Mouse (Mus musculus) cortical plate, adult 2 months (tissue): ENCODE data around the gene Zap70. TPM values are rescaled to one million over a fixed set of nuclear protein-coding genes. Genes with fewer than 3 reads are reported as not detected.

Source experiments
- H3K27ac ChIP-seq: fragments of 200-500 bp; 2 replicates; pipeline ENCODE4 v1.5.1; 2012; ENCODE audit warnings: low read length, control low read depth, inconsistent platforms; ENCODE audit not compliant: insufficient read depth
- H3K4me1 ChIP-seq: fragments of 200-500 bp; 2 replicates; pipeline ENCODE4 v1.6.1; 2011; ENCODE audit warnings: low read length; ENCODE audit not compliant: control insufficient read depth, insufficient read depth
- H3K4me3 ChIP-seq: fragments of 200-500 bp; 2 replicates; pipeline ENCODE4 v1.5.1; 2011; ENCODE audit warnings: mild to moderate bottlenecking, low read length, control low read depth; ENCODE audit not compliant: insufficient read depth
- CTCF ChIP-seq: fragments of 200-500 bp; IDR thresholded peaks from 2 replicates; pipeline ENCODE4 v1.5.1; 2011; ENCODE audit warnings: mild to moderate bottlenecking, control low read depth, low read length; ENCODE audit not compliant: insufficient read depth; ENCODE audit errors: extremely low read depth
- POLR2A ChIP-seq: fragments of 200-500 bp; IDR thresholded peaks from 2 replicates; pipeline ENCODE4 v1.6.1; 2011; ENCODE audit warnings: mild to moderate bottlenecking, low read length, control low read depth; ENCODE audit not compliant: insufficient read depth; ENCODE audit errors: extremely low read depth
- polyA plus RNA-seq: library from polyadenylated mRNA; depleted of rRNA; stranded (reverse); fragments of >200 nt; gene quantifications from 2 replicates; pipeline ENCODE4 v1.2.3, GENCODE M21; 2012

Gene Zap70
- polyA plus RNA-seq, 1 experiment: 2.0 TPM

GRCm38 (mm10) chr1:36770998-36771397 is 9.4 kb downstream of the Zap70 start:
- TF ChIP-seq CTCF: no peak
- no peak for TF ChIP-seq POLR2A
- Histone ChIP-seq H3K4me3 (no peak overlapping the region), H3K27ac (no peak overlapping the region), H3K4me1 (no peaks in the 10 kb centered on the region)

- H3K4me3 ChIP-seq: no peak overlapping the region
- no peak for TF ChIP-seq POLR2A
- no peak for TF ChIP-seq CTCF
- H3K4me1 ChIP-seq: no peaks in the 10 kb centered on the region
- no peak overlapping the region for H3K27ac ChIP-seq
Observed at GRCm38 (mm10) chr1:36772198-36772934, 10.8 kb downstream of the Zap70 start.

GRCm38 (mm10) chr1:36780793-36781192 is 19.2 kb downstream of the Zap70 start:
- Histone ChIP-seq H3K27ac (no peak overlapping the region), H3K4me1 (no peaks in the 10 kb centered on the region), H3K4me3 (no peak overlapping the region)
- TF ChIP-seq POLR2A: no peak
- TF ChIP-seq CTCF: no peak

- Histone ChIP-seq H3K27ac (no peak overlapping the region), H3K4me3 (no peak overlapping the region), H3K4me1 (no peaks in the 10 kb centered on the region)
- no peak for TF ChIP-seq CTCF
- TF ChIP-seq POLR2A: no peak
Observed at GRCm38 (mm10) chr1:36782476-36782875, 20.9 kb downstream of the Zap70 start.

- peak; percentile 87 for TF ChIP-seq CTCF
- 0 out of 2 replicates have a peak, but pooled peaks have one; percentile 4 for TF ChIP-seq POLR2A
- H3K4me3 ChIP-seq: peak overlapping the region; percentile 16
- H3K27ac ChIP-seq: no peak overlapping the region
- H3K4me1 ChIP-seq: no peaks in the 10 kb centered on the region
Observed at GRCm38 (mm10) chr1:36784365-36785134, 23.0 kb downstream of the Zap70 start.

- no peak overlapping the region for H3K27ac ChIP-seq
- peak overlapping the region; percentile 16 for H3K4me3 ChIP-seq
- TF ChIP-seq CTCF (peak; percentile 36; the same call in 1 of the 2 replicates), POLR2A (no peak)
- H3K4me1 ChIP-seq: no peaks in the 10 kb centered on the region
Observed at GRCm38 (mm10) chr1:36785238-36785641, 23.6 kb downstream of the Zap70 start.

- Histone ChIP-seq H3K27ac (no peak overlapping the region), H3K4me3 (no peak overlapping the region), H3K4me1 (no peaks in the 10 kb centered on the region)
- TF ChIP-seq CTCF (0 out of 2 replicates have a peak, but pooled peaks have one; percentile 12), POLR2A (no peak)
Observed at GRCm38 (mm10) chr1:36786377-36786776, 24.8 kb downstream of the Zap70 start.

- no peaks in the 10 kb centered on the region for H3K4me1 ChIP-seq
- H3K4me3 ChIP-seq: no peak overlapping the region
- TF ChIP-seq POLR2A (no peak), CTCF (no peak)
- no peak overlapping the region for H3K27ac ChIP-seq
Observed at GRCm38 (mm10) chr1:36789416-36789815, 27.8 kb downstream of the Zap70 start.

GRCm38 (mm10) chr1:36796711-36797110 is 35.1 kb downstream of the Zap70 start:
- no peak overlapping the region for H3K4me3 ChIP-seq

More at GRCm38 (mm10) chr1:36796711-36797110, 35.1 kb downstream of the Zap70 start:
- TF ChIP-seq CTCF (no peak), POLR2A (no peak)
- H3K27ac ChIP-seq: no peak overlapping the region
- H3K4me1 ChIP-seq: peaks cover 12% of the 10 kb centered on the region
